Mouse (Mus musculus) hindbrain, postnatal 0 days (tissue): ENCODE measurements at regions not wholly inside any gene's neighbourhood (a gene's known extent, or its start where the extent isn't known, plus 50 kb on each side); places are given as distances from the start of the nearest gene placed in this dataset.

Experiments
- ATAC-seq: fragments of 200-750 bp; cut with Nextera tagmentation; 2 replicates; pipeline ENCODE4 v1.8.0; 2017; ENCODE audit warnings: mild to moderate bottlenecking, moderate TSS enrichment, moderate library complexity
- DNase-seq: peaks from one replicate; pipeline ENCODE4 v3.0.0-alpha.2; 2015; ENCODE audit warnings: low spot score
- H3K27ac ChIP-seq: fragments of 300-500 bp; sonication (generic); 2 replicates; pipeline ENCODE4 v1.5.1; 2014; ENCODE audit warnings: mild to moderate bottlenecking
- H3K27me3 ChIP-seq: fragments of 300-500 bp; sonication (generic); 2 replicates; pipeline ENCODE4 v1.6.1; 2014; ENCODE audit warnings: low read length, mixed read lengths; ENCODE audit not compliant: insufficient read depth
- H3K36me3 ChIP-seq: fragments of 300-500 bp; sonication (generic); 2 replicates; pipeline ENCODE4 v1.6.1; 2014; ENCODE audit warnings: low read length, mixed read lengths; ENCODE audit not compliant: insufficient read depth
- H3K4me1 ChIP-seq: fragments of 300-500 bp; sonication (generic); 2 replicates; pipeline ENCODE4 v1.6.1; 2014; ENCODE audit warnings: antibody characterized with exemption, low read length, mixed read lengths; ENCODE audit not compliant: insufficient read depth
- H3K4me2 ChIP-seq: fragments of 300-500 bp; sonication (generic); 2 replicates; pipeline ENCODE4 v1.6.1; 2014; ENCODE audit warnings: low read depth, mild to moderate bottlenecking, low read length, moderate library complexity, mixed read lengths
- H3K4me3 ChIP-seq: fragments of 300-500 bp; sonication (generic); 2 replicates; pipeline ENCODE4 v1.5.1; 2014; ENCODE audit warnings: low read length
- H3K9ac ChIP-seq: fragments of 300-500 bp; sonication (generic); replicated peaks from 2 replicates; pipeline ENCODE4 v1.6.1; 2014; ENCODE audit warnings: mild to moderate bottlenecking, low read length, moderate library complexity, mixed read lengths
- H3K9me3 ChIP-seq: fragments of 300-500 bp; sonication (generic); 2 replicates; pipeline ENCODE4 v1.6.1; 2016; ENCODE audit warnings: low read length, mixed read lengths
- CTCF ChIP-seq: IDR thresholded peaks from 2 replicates; pipeline ENCODE4 v1.5.1; 2016; ENCODE audit warnings: antibody characterized with exemption, control low read depth, low read depth
- WGBS: fragments of 180-500 bp; shearing (Covaris S2); extraction: QIAGEN DNeasy Blood & Tissue Kit; methylation state at CpG from one replicate; pipeline ENCODE4 v1.1.7; 2014; 5-methylcytosine and 5-hydroxymethylcytosine counted together

GRCm38 (mm10) chr17:4867754-4868445 is 126.2 kb upstream of the Arid1b start:
- Histone ChIP-seq H3K27ac (no peak overlapping the region), H3K4me3 (no peak overlapping the region), H3K36me3 (no peaks in the 10 kb centered on the region), H3K27me3 (no peaks in the 10 kb centered on the region), H3K9ac (no peak overlapping the region), H3K4me2 (no peak overlapping the region), H3K4me1 (peaks cover 9% of the 10 kb centered on the region), H3K9me3 (no peaks in the 10 kb centered on the region)
- peak; percentile 12 for DNase-seq
- TF ChIP-seq CTCF, result no peak
- WGBS, result 60% methylated on average over 9 of the region's 9 CpGs
- ATAC-seq, result no peak

DNA sequence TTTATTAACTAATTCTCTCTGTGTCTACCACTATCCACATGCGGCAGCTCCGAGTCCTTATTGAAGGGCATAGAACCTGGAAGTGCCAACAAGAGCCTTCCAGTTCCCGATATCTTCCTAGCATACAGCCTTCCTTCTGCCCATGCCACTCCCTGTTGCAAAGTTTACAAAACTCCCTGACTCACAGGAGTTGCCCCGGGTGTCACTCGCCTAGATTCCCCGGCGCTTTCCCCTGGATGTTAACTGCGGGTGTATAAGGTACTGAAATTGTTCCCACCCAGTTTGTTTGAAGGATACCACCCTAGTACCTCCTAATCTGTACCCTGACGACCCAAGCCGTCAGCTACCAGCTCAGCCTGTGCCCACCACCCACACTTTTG is 125.7 kb upstream of the Arid1b start:
- peaks cover 9% of the 10 kb centered on the region for H3K4me1 ChIP-seq
- 89% methylated on average over 10 of the region's 10 CpGs for WGBS
- H3K36me3 ChIP-seq, result no peaks in the 10 kb centered on the region
- H3K27ac ChIP-seq, result no peak overlapping the region
- H3K4me2 ChIP-seq, result no peak overlapping the region
- ATAC-seq, result no peak
- no peak overlapping the region for H3K9ac ChIP-seq
- no peak for TF ChIP-seq CTCF
- no peak for DNase-seq
- no peaks in the 10 kb centered on the region for H3K9me3 ChIP-seq
- no peaks in the 10 kb centered on the region for H3K27me3 ChIP-seq
- H3K4me3 ChIP-seq, result no peak overlapping the region

DNA sequence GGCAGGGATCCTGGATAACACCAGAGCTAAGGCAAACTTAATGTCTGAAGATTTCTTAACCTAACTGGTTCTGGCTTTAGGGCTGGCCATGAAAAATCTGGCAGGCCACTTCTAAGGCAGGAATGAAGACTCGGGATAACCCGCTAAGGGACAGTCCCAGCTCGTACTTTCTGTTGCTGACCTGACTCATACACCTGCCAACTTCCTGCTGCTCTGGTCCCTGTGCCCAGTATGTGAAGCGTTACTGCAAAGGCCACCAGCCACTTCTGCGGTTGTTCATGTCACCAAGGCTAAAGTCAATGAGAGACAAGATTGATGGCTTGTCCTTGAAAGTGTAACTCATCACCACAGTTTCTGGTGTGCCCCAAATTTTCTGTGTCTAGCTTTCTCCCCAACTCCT is 125.3 kb upstream of the Arid1b start:
- H3K9me3 ChIP-seq, result no peaks in the 10 kb centered on the region
- H3K4me1 ChIP-seq, result peaks cover 9% of the 10 kb centered on the region
- DNase-seq (no peak), ATAC-seq (no peak)
- H3K4me2 ChIP-seq, result no peak overlapping the region
- no peak overlapping the region for H3K9ac ChIP-seq
- H3K4me3 ChIP-seq, result no peak overlapping the region
- H3K27me3 ChIP-seq, result no peaks in the 10 kb centered on the region
- no peak for TF ChIP-seq CTCF
- no peak overlapping the region for H3K27ac ChIP-seq
- 80% methylated on average over 5 of the region's 5 CpGs for WGBS
- no peaks in the 10 kb centered on the region for H3K36me3 ChIP-seq

DNA sequence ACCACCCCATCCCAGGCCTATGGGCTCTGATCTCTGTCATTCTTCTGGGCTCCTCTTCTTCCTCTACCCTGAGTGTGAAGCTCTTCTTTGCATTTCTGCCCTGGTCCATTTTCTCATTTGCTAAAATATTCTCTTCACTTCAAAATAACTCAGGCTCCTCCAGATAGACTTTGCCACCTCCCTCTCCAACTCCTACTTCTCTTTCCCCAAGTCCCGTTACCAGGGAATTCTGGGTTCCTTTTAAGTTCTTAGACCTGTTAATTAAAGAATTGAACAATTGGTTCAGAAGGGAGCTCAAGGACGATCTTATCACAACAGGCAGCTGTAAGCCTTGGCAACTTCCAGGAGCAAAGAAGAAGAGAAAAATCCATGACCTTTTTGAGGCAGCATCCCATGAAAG is 122.9 kb upstream of the Arid1b start:
- Histone ChIP-seq H3K36me3 (no peaks in the 10 kb centered on the region), H3K9ac (no peak overlapping the region), H3K4me3 (no peak overlapping the region), H3K4me2 (no peak overlapping the region), H3K9me3 (no peaks in the 10 kb centered on the region), H3K27ac (no peak overlapping the region), H3K4me1 (peaks cover 3% of the 10 kb centered on the region; the same call in 1 of the 2 replicates), H3K27me3 (no peaks in the 10 kb centered on the region)
- ATAC-seq, result no peak
- TF ChIP-seq CTCF, result no peak
- WGBS, result 55% methylated on average over 2 of the region's 2 CpGs
- DNase-seq, result no peak

DNA sequence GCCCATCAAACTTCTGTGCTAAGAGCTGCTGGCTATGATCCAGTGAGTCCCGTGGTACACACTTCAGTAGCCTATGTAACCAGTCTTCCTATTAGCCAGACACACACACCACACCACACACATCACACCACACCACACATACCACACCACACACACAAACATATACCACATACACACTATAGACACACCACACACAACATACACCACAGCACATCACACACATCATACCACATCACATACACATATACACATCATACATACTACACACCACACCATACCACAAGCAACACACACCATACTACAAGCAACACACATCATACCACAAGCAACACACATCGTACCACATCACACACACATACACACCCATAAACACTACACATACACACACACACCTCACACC is 119.7 kb upstream of the Arid1b start:
- no peak for ATAC-seq
- H3K9me3 ChIP-seq, result no peaks in the 10 kb centered on the region
- 76% methylated on average over 2 of the region's 2 CpGs for WGBS

DNA sequence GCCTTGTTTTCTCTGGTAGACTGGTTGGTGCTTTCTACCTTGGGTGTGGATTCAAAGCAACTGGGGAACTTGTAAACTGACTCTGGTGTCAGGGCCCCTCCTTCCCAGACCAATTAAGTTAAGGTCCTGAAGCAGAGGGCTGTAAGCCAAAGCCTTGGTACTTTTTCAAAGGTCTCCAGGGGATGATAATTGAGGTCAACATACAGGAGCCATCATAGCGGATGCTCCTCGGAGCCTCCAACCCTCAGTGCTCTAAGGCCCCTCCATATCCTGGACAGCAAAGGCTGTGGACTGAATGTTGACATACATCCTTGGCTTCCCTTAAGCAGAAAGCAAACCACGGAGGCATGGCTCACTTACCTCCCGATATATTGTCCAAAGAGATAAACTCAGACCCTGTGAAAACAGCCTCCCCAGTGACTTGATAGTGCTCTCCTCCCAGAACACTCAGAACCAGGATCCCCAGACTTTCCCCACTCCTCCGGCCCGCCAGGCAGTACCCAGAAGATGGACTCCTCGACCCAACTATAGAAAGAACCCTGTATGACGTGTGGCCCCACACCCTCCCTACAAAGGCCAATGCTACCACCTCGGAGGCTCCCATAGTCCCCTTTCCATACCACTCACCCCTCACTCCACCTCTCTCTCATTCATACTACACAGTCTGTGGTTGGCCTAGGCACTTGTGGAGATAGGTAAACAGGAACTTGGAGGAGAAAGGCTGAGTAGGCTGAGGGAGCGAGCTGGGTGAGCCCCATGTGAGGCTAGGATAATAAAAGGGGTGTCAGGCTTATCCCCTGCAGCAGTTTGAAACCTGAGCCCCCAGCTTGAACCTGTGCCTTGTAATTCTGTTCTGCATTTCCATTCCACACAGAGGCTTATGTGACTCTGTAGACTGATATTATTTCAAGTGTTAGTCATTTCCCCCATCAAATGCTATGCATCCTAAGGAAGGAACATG is 118.8 kb upstream of the Arid1b start:
- H3K4me2 ChIP-seq, result no peak overlapping the region
- 83% methylated on average over 10 of the region's 10 CpGs for WGBS
- no peaks in the 10 kb centered on the region for H3K27me3 ChIP-seq
- no peak overlapping the region for H3K4me3 ChIP-seq
- TF ChIP-seq CTCF, result no peak
- H3K4me1 ChIP-seq, result 0 out of 2 replicates have a peak, but pooled peaks cover 2% of the 10 kb centered on the region
- no peak overlapping the region for H3K27ac ChIP-seq
- no peak for DNase-seq
- no peak overlapping the region for H3K9ac ChIP-seq
- ATAC-seq, result no peak
- H3K9me3 ChIP-seq, result no peaks in the 10 kb centered on the region
- no peaks in the 10 kb centered on the region for H3K36me3 ChIP-seq

More for the DNA sequence above, 119.7 kb upstream of the Arid1b start:
- no peak overlapping the region for H3K4me2 ChIP-seq
- no peak overlapping the region for H3K27ac ChIP-seq
- no peak overlapping the region for H3K9ac ChIP-seq
- H3K27me3 ChIP-seq, result no peaks in the 10 kb centered on the region
- no peak for TF ChIP-seq CTCF
- H3K36me3 ChIP-seq, result no peaks in the 10 kb centered on the region
- H3K4me1 ChIP-seq, result 0 out of 2 replicates have a peak, but pooled peaks cover 2% of the 10 kb centered on the region
- no peak for DNase-seq
- no peak overlapping the region for H3K4me3 ChIP-seq

DNA sequence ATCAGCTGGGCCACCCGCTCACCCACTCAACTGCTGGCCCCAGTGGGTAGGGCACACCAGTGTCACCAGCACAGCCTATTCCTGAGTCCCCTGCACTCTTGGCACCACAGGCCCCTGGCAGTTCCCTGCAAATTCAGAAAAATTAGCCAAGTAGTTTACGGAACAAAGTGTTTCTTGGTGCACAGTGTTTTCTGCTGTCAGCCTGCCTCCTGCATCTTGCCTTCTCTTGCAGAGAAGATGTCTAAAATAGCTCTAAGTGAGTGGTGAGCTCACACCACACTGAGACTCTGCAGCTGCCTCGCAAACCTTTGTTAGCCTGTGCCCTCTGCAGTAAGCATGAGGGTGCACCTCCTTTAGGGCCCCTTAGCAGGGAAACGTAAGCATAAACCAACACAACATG is 117.7 kb upstream of the Arid1b start:
- ATAC-seq (no peak), DNase-seq (no peak)
- Histone ChIP-seq H3K9me3 (no peaks in the 10 kb centered on the region), H3K27ac (no peak overlapping the region), H3K36me3 (no peaks in the 10 kb centered on the region), H3K27me3 (no peaks in the 10 kb centered on the region), H3K4me3 (no peak overlapping the region), H3K4me1 (0 out of 2 replicates have a peak, but pooled peaks cover 2% of the 10 kb centered on the region), H3K4me2 (no peak overlapping the region), H3K9ac (no peak overlapping the region)
- TF ChIP-seq CTCF, result no peak
- WGBS, result 81% methylated on average over 4 of the region's 4 CpGs
